26 mouse cellular contexts compared by ENCODE assay signal in the genomic region with DNA sequence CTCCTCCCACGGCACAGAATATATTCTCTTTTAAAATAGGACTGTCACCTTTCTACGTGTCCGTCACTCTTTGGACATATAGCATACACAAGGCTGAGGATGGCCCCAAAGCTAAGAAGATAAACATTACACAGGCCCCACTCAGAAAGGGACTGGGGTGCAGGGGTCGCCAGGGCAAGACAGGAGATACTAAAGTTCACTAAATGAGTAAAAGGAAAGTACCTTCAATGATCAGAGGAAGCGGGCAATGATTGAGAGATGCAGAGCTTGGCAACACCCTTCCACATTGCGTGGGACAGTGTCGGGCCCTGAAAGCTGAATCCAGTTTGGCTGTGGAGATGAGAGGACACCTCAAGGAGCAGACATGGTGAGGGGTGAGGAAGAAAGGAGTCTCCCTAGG. TPM values are rescaled to one million over a fixed set of nuclear protein-coding genes. Genes with fewer than 3 reads are reported as not detected.
DNase-seq lines count a peak whose midpoint lies in the region; ATAC-seq lines count a peak whose summit lies in the region.
"Had no signal": no experiment of that assay in that cellular context is flagged by ENCODE, and none has a peak within 500 bp of the region (broad histone marks: within the 10 kb centered on the region; RNA-seq: fewer than 3 reads in every experiment).

No protein-coding gene starts in this region.

- DNase-seq in CD4-positive helper T cell, adult 2 months (ENCODE audit: low read depth, low spot score), result peak; percentile 62
- peak; percentile 51 for DNase-seq in CD4-positive, CD25-positive, alpha-beta regulatory T cell, adult 2 months (ENCODE audit: low read depth, low spot score)
- DNase-seq in forebrain, embryonic 14.5 days (ENCODE audit: low spot score), result no peak
- DNase-seq in liver, result no peak
- no peak for DNase-seq in limb, embryonic 10.5 days (ENCODE audit: low spot score)
- DNase-seq: adrenal gland, adult 2 months; adrenal gland, postnatal 10 days; adrenal gland, postnatal 25 days; cerebellum, adult 11 months; cerebellum, adult 18-20 months; cerebellum, adult 8-10 months; cerebellum, adult 9-11 months; cerebellum, postnatal 14 days; cerebellum, postnatal 36 days; embryo, embryonic 11 days; forebrain, postnatal 0 days had no signal

- no peaks in the 10 kb centered on the region for H3K36me3 ChIP-seq in forebrain, embryonic 14.5 days (ENCODE audit: control insufficient read depth, insufficient read depth, low read length)
- H3K36me3 ChIP-seq in limb, embryonic 10.5 days, result no peaks in the 10 kb centered on the region
- H3K36me3 ChIP-seq: embryonic facial prominence, embryonic 13.5 days; embryonic facial prominence, embryonic 15.5 days; forebrain, embryonic 10.5 days; forebrain, embryonic 12.5 days; forebrain, embryonic 15.5 days; G1E had no signal

- peak; percentile 68 for ATAC-seq in activated CD4-positive, CD25-positive, alpha-beta regulatory T cell, adult 4 months
- ATAC-seq in inflammation-experienced regulatory T-cells, adult 6 months, result peak; percentile 68
- ATAC-seq in forebrain, embryonic 14.5 days, result no peak
- ATAC-seq: forebrain, embryonic 15.5 days; forebrain, postnatal 0 days; Patski had no signal

- H3K4me3 ChIP-seq in forebrain, embryonic 14.5 days (ENCODE audit: low read depth, low read length), result no peak overlapping the region
- H3K4me3 ChIP-seq in limb, embryonic 10.5 days, result no peak overlapping the region
- H3K4me3 ChIP-seq: embryonic facial prominence, embryonic 13.5 days; embryonic facial prominence, embryonic 15.5 days; erythroblast, embryonic 14.5 days; forebrain, embryonic 10.5 days; forebrain, embryonic 12.5 days; forebrain, embryonic 15.5 days had no signal

- no peak overlapping the region for H3K27ac ChIP-seq in forebrain, embryonic 14.5 days (ENCODE audit: low read depth, low read length)
- H3K27ac ChIP-seq in limb, embryonic 10.5 days, result no peak overlapping the region
- H3K27ac ChIP-seq: embryonic facial prominence, embryonic 13.5 days; embryonic facial prominence, embryonic 15.5 days; forebrain, embryonic 10.5 days; forebrain, embryonic 12.5 days; forebrain, embryonic 15.5 days had no signal

- H3K4me2 ChIP-seq in forebrain, embryonic 14.5 days (ENCODE audit: low read length), result no peak overlapping the region
- H3K4me2 ChIP-seq: embryonic facial prominence, embryonic 13.5 days; embryonic facial prominence, embryonic 15.5 days; forebrain, embryonic 12.5 days; forebrain, embryonic 15.5 days had no signal

- H3K9ac ChIP-seq in forebrain, embryonic 14.5 days (ENCODE audit: low read length), result no peak overlapping the region
- H3K9ac ChIP-seq: embryonic facial prominence, embryonic 13.5 days; embryonic facial prominence, embryonic 15.5 days; forebrain, embryonic 12.5 days; forebrain, embryonic 15.5 days; forebrain, postnatal 0 days had no signal

- WGBS in forebrain, embryonic 14.5 days, result 81% methylated on average over 7 of the region's 7 CpGs
- 80% methylated on average over 7 of the region's 7 CpGs for WGBS in limb, embryonic 10.5 days

- H3K27me3 ChIP-seq in forebrain, embryonic 14.5 days (replicated peaks; ENCODE audit: control insufficient read depth, insufficient read depth, low read length), result no peaks in the 10 kb centered on the region
- H3K27me3 ChIP-seq in limb, embryonic 10.5 days (ENCODE audit: low read depth, poor library complexity, severe bottlenecking), result no peaks in the 10 kb centered on the region
- H3K27me3 ChIP-seq: embryonic facial prominence, embryonic 13.5 days; embryonic facial prominence, embryonic 15.5 days; forebrain, embryonic 12.5 days; forebrain, embryonic 15.5 days; Patski had no signal

- H3K4me1 ChIP-seq in forebrain, embryonic 14.5 days (ENCODE audit: control insufficient read depth, insufficient read depth, low read length), result no peaks in the 10 kb centered on the region
- no peaks in the 10 kb centered on the region for H3K4me1 ChIP-seq in limb, embryonic 10.5 days
- H3K4me1 ChIP-seq: embryonic facial prominence, embryonic 13.5 days; embryonic facial prominence, embryonic 15.5 days; forebrain, embryonic 10.5 days; forebrain, embryonic 12.5 days; forebrain, embryonic 15.5 days had no signal

- no peaks in the 10 kb centered on the region for H3K9me3 ChIP-seq in forebrain, embryonic 14.5 days (replicated peaks; ENCODE audit: control insufficient read depth, low read length)
- H3K9me3 ChIP-seq in limb, embryonic 10.5 days (replicated peaks), result no peaks in the 10 kb centered on the region
- H3K9me3 ChIP-seq: embryonic facial prominence, embryonic 15.5 days; forebrain, embryonic 15.5 days had no signal

RNA-seq across cellular contexts. Expression of a gene that starts 40.7 kb away (rescaled TPM):
- polyA plus RNA-seq in activated CD4-positive, CD25-positive, alpha-beta regulatory T cell, adult 4 months (2017; shearing (Covaris generic)), result 100 to 1,000 TPM; 172 to 181 TPM
- 100 to 1,000 TPM; 184 to 209 (median 207) TPM for polyA plus RNA-seq in inflammation-experienced regulatory T-cells, adult 6 months (2017; shearing (Covaris generic))
- 259 and 304 TPM in 2 replicates for polyA plus RNA-seq in forebrain, embryonic 14.5 days (2014; fragmentation: Nextera tagmentation; extraction: Ambion mirVana)
- polyA plus RNA-seq in limb, embryonic 10.5 days (2016; fragmentation: Nextera tagmentation; extraction: Ambion mirVana), result 328 and 383 TPM in 2 replicates

RNA-seq across cellular contexts. Expression of a gene that starts 55.4 kb away (rescaled TPM):
- not detected for polyA plus RNA-seq in activated CD4-positive, CD25-positive, alpha-beta regulatory T cell, adult 4 months (2017; shearing (Covaris generic))
- polyA plus RNA-seq in inflammation-experienced regulatory T-cells, adult 6 months (2017; shearing (Covaris generic)), result not detected
- 0.17 and 0.22 TPM in 2 replicates for polyA plus RNA-seq in forebrain, embryonic 14.5 days (2014; fragmentation: Nextera tagmentation; extraction: Ambion mirVana)
- 0.11 and 0.15 TPM in 2 replicates for polyA plus RNA-seq in limb, embryonic 10.5 days (2016; fragmentation: Nextera tagmentation; extraction: Ambion mirVana)
- polyA plus RNA-seq: erythroblast, embryonic 14.5 days; G1E had no signal

RNA-seq across cellular contexts. Expression of a gene that starts 58.8 kb away (rescaled TPM):
- 100 to 1,000 TPM; 216 to 230 TPM for polyA plus RNA-seq in activated CD4-positive, CD25-positive, alpha-beta regulatory T cell, adult 4 months (2017; shearing (Covaris generic))
- polyA plus RNA-seq in inflammation-experienced regulatory T-cells, adult 6 months (2017; shearing (Covaris generic)), result 100 to 1,000 TPM; 177 to 235 (median 211) TPM
- 162 and 165 TPM in 2 replicates for polyA plus RNA-seq in forebrain, embryonic 14.5 days (2014; fragmentation: Nextera tagmentation; extraction: Ambion mirVana)
- polyA plus RNA-seq in limb, embryonic 10.5 days (2016; fragmentation: Nextera tagmentation; extraction: Ambion mirVana), result 177 and 208 TPM in 2 replicates

Comparison
In these comparisons a context has a peak if more than half of its experiments do, and no peak if none do; other contexts are left out.
1. DNase-seq: peak in CD4-positive helper T cell, adult 2 months (single experiment) and CD4-positive, CD25-positive, alpha-beta regulatory T cell, adult 2 months (single experiment); none in forebrain, embryonic 14.5 days (single experiment), liver (single experiment) and limb, embryonic 10.5 days (single experiment).